Mouse (Mus musculus) hematopoietic stem cell, adult 5-6 weeks (primary cell): ENCODE results near the gene Gimap5. TPM values are rescaled to one million over a fixed set of nuclear protein-coding genes. Genes with fewer than 3 reads are reported as not detected.
A peak's percentile ranks its signal among the peaks of the same experiment; 100 is the strongest.

Experiments
- ATAC-seq, 2 experiments: fragments of 125-278 bp in 1 of 2; replicated peaks in 1 of 2; 2 replicates each; pipeline ENCODE4 v1.8.0; 2016 to 2017; ENCODE audit warnings: inconsistent platforms in 2 of 2, mild to moderate bottlenecking in 2 of 2, moderate number of reproducible peaks in 2 of 2, low read depth in 1 of 2, moderate TSS enrichment in 1 of 2; ENCODE audit not compliant: low FRiP score in 2 of 2, poor library complexity in 2 of 2, severe bottlenecking in 2 of 2, insufficient read depth in 1 of 2, low TSS enrichment in 1 of 2
- total RNA-seq: library from RNA; stranded (forward); fragments of 172-1452, 232-1000 nt; gene quantifications from 2 replicates; pipeline ENCODE4 v1.2.3, GENCODE M21; 2017

Gimap5 gene
- total RNA-seq, 1 experiment from 2014 or later: 45.8 TPM

GRCm38 (mm10) chr6:48784406-48784805 is 38.4 kb downstream of the Gimap5 start:
- no peak for ATAC-seq

GRCm38 (mm10) chr6:48785189-48785588 is 39.2 kb downstream of the Gimap5 start:
- ATAC-seq: no peak

DNA sequence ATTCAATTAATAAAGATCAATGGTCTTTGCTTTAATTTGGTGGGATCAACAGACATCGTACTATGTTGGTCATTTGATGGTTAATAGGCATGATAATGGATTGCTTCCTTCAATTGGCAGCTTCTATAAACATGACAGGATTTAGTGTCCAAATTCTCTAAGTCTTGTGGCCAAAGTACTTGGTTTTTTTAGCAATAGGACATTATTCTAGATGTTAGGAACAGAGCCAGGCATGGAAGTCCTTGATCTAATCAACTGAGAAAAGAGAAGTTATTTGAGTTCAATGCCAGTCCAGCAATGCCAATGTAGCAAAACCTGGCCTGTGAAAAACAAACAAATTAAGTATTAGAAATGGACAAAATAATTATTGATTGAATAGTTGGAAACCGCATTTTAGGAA is 39.6 kb downstream of the Gimap5 start:
- no peak for ATAC-seq

GRCm38 (mm10) chr6:48787867-48788266 is 41.9 kb downstream of the Gimap5 start:
- ATAC-seq: no peak

- peak; percentile 88 to 90 for ATAC-seq
Measured at GRCm38 (mm10) chr6:48801897-48802296, 55.9 kb downstream of the Gimap5 start.

- 0 out of 4 replicates have a peak, but pooled peaks of 1 of the 2 experiments have one; percentile 17 for ATAC-seq
Measured at GRCm38 (mm10) chr6:48803406-48804051, 57.5 kb downstream of the Gimap5 start.

Other genes starting within 250 kb of the Gimap5 start
- gene Atp6v0e2, start 208.6 kb upstream of the Gimap5 start, total RNA-seq: 0.44 TPM in 1 of 2 replicates, not detected in the other
- gene Lrrc61, start 191.4 kb upstream of the Gimap5 start, total RNA-seq: 4.7 and 5.1 TPM in 2 replicates
- not detected in 2 replicates for gene Rarres2, start 173.4 kb upstream of the Gimap5 start, total RNA-seq
- gene Gm45021, start 156.6 kb upstream of the Gimap5 start, total RNA-seq: not detected in 2 replicates
- 30.1 and 32.0 TPM in 2 replicates for gene Repin1, start 152.3 kb upstream of the Gimap5 start, total RNA-seq
- 10.0 TPM in 1 of 2 replicates, not detected in the other for gene Gm44965, start 152.3 kb upstream of the Gimap5 start, total RNA-seq
- 6.1 and 8.4 TPM in 2 replicates for gene Zfp775, start 144.1 kb upstream of the Gimap5 start, total RNA-seq
- 2.0 and 2.6 TPM in 2 replicates for gene AI854703, start 119.4 kb upstream of the Gimap5 start, total RNA-seq
- gene Gimap8, start 99.0 kb upstream of the Gimap5 start, total RNA-seq: 52.3 and 68.2 TPM in 2 replicates
- gene Gimap9, start 70.1 kb upstream of the Gimap5 start, total RNA-seq: 83.6 and 95.8 TPM in 2 replicates
- gene Gimap4, start 61.6 kb upstream of the Gimap5 start, total RNA-seq: 30.6 and 35.7 TPM in 2 replicates
- gene Gimap6, start 38.0 kb upstream of the Gimap5 start, total RNA-seq: 416 and 544 TPM in 2 replicates
- gene Gm28053, start 27.6 kb upstream of the Gimap5 start, total RNA-seq: 100 and 477 TPM in 2 replicates
- gene Gimap7, start 27.6 kb upstream of the Gimap5 start, total RNA-seq: 11.0 and 25.5 TPM in 2 replicates
- 122 and 153 TPM in 2 replicates for gene Gimap1, start 7.1 kb upstream of the Gimap5 start, total RNA-seq
- gene Gimap3, start 24.7 kb downstream of the Gimap5 start, total RNA-seq: 2.4 and 7.8 TPM in 2 replicates
- 61.0 and 79.8 TPM in 2 replicates for gene Tmem176a, start 94.7 kb downstream of the Gimap5 start, total RNA-seq
- 261 and 319 TPM in 2 replicates for gene Tmem176b, start 95.3 kb downstream of the Gimap5 start, total RNA-seq
- gene Aoc1, start 126.7 kb downstream of the Gimap5 start, total RNA-seq: not detected in 2 replicates
- gene 1600015I10Rik, start 183.7 kb downstream of the Gimap5 start, total RNA-seq: not detected in 2 replicates
- gene Doxl2, start 228.8 kb downstream of the Gimap5 start, total RNA-seq: not detected in 2 replicates
- not detected in 2 replicates for gene Svs1, start 240.7 kb downstream of the Gimap5 start, total RNA-seq